Mouse (Mus musculus): Measurements from ENCODE around the gene Rab4a. TPM values are rescaled to one million over a fixed set of nuclear protein-coding genes. Genes with fewer than 3 reads are reported as not detected.

The Rab4a gene
- under 1 TPM in 1 of 2 experiments, not detected in 1; 0.71 TPM for total RNA-seq (2023)

DNA sequence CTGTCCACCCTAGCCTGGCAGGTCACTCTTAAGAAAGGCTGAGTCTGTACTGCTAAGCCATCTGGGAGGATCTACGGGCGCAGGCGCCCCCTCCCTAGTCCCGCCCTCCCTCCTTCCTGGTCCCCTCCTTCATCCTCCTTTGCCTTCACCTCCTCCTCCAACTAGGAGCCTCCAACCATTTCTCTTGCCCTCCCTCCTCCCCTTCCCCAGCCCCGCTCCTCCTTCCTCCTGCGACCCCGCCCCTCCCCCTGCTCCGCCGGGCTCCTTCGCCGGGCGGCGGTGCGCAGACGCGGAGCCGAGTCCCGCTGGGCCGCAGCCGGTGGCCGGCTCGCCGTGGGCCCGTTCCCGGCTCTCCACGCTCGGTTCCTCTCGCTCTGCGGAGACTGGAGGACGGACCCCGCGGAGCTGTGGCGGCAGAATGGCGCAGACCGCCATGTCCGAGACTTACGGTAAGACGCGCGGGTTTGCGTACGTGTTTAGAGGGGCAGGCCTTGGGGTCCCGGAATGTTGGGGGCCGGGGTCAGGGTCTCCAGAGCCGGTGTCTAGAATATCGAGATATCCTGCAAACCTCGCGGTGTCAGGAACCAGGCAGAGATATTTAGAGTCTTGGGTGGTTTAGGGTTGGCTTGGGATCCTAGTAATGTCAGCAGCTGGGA, at the start of gene Rab4a:
Gene Rab4a (plus strand): TSS at position 268 of the 656 bp plus-strand sequence.

DNA sequence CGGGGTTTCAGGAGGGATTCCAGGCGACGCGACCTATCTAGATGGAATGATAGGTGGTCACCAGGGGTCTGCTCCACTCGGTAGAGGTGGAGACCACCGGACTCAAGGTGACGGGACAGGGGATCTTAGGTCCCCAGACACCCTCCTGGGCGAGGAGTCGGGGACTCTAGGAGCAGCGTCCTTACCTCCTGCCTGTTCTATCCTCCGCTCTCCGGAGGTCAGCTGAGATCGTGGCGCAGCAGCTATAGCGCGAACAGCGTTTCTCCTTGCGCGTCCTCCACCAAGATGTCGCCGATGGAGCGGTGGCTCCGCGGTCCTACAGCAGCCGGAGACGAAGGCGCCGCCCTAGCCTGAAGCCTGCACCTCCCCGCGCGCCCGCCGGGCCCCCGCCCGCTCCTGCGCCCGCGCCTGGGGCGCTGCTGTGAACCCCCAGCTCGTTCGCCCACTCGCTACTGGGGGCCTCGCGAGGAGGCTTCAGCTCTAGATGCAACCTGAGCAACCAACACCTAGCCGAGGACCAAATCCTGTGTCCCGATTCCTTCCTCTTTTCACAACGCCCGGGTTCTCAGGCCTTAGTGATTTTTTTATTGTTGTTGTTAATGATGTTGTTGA, 54.0 kb downstream of the Rab4a start, which contains the start of gene Ccsap:
Gene Ccsap (minus strand): TSS at position 562 of the 612 bp plus-strand sequence.

Other genes with a start within 250 kb of the Rab4a start
- gene Rhou, start 152.1 kb upstream of the Rab4a start, total RNA-seq (2023): 10 to 100 TPM; 44.4 to 48.8 TPM
- 1 to 10 TPM; 5.4 to 5.8 TPM for gene Ccsap, start 54.2 kb downstream of the Rab4a start, total RNA-seq (2023)
- gene Acta1, start 88.8 kb downstream of the Rab4a start, total RNA-seq (2023): 1 to 10 TPM; 1.7 to 2.7 TPM
- 10 to 100 TPM; 16.5 to 19.6 TPM for gene Nup133, start 143.3 kb downstream of the Rab4a start, total RNA-seq (2023)
- gene Abcb10, start 177.1 kb downstream of the Rab4a start, total RNA-seq (2023): 10 to 100 TPM; 10.3 to 19.7 TPM
- 10 to 100 TPM; 15.3 to 15.7 TPM for gene Taf5l, start 215.4 kb downstream of the Rab4a start, total RNA-seq (2023)
- 1 to 10 TPM; 6.1 to 6.5 TPM for gene Urb2, start 215.5 kb downstream of the Rab4a start, total RNA-seq (2023)

Measured in neutrophil, adult 59 days (primary cell).